Mouse (Mus musculus) CH12.LX (cell line): ENCODE measurements around the gene Fyb. TPM values are rescaled to one million over a fixed set of nuclear protein-coding genes. Genes with fewer than 3 reads are reported as not detected.

Experiments used
- DNase-seq: peaks from one replicate; pipeline ENCODE4 v3.0.0-alpha.2; 2013; ENCODE audit errors: extremely low read depth
- H3K27ac ChIP-seq: 2 replicates; pipeline ENCODE4 v1.5.1; 2012; ENCODE audit warnings: low read depth, mild to moderate bottlenecking, control low read depth, moderate library complexity; ENCODE audit not compliant: insufficient read depth
- H3K27me3 ChIP-seq: replicated peaks from 2 replicates; pipeline ENCODE3; 2012; ENCODE audit warnings: inconsistent platforms
- H3K36me3 ChIP-seq, 2 experiments: replicated peaks in 1 of 2; 2 replicates each; pipeline versions ENCODE3 to v1.6.1; 2012; ENCODE audit warnings: inconsistent platforms in 1 of 2, low read length in 1 of 2, mild to moderate bottlenecking in 1 of 2, mixed read lengths in 1 of 2, moderate library complexity in 1 of 2; ENCODE audit not compliant: control insufficient read depth in 1 of 2, insufficient read depth in 1 of 2
- H3K4me1 ChIP-seq, 2 experiments: 2 replicates each; pipeline ENCODE4 v1.6.1; 2012; ENCODE audit warnings: inconsistent platforms in 1 of 2, moderate library complexity in 1 of 2; ENCODE audit not compliant: insufficient read depth in 2 of 2, control insufficient read depth in 1 of 2
- H3K4me2 ChIP-seq: 2 replicates; pipeline ENCODE4 v1.6.1; 2012; ENCODE audit warnings: low read depth, mild to moderate bottlenecking, control low read depth; ENCODE audit not compliant: poor library complexity, insufficient read depth, severe bottlenecking
- H3K4me3 ChIP-seq, 3 experiments: fragments of 150-350 bp in 1 of 3; sonication (generic) in 1 of 3; replicated peaks in 1 of 3; 2 replicates each; pipeline versions ENCODE3 to v1.5.1; 2011 to 2012; ENCODE audit warnings: low read depth in 2 of 3, low read length in 2 of 3, mild to moderate bottlenecking in 2 of 3, moderate library complexity in 2 of 3, control low read depth in 1 of 3, improper control_type of control experiment in 1 of 3, inconsistent platforms in 1 of 3, mixed read lengths in 1 of 3; ENCODE audit not compliant: poor library complexity in 1 of 3
- H3K79me2 ChIP-seq: replicated peaks from 2 replicates; pipeline ENCODE4 v1.6.1; 2012; ENCODE audit warnings: mild to moderate bottlenecking, moderate library complexity; ENCODE audit not compliant: control insufficient read depth, poor library complexity, insufficient read depth, severe bottlenecking; ENCODE audit errors: extremely low read depth
- H3K9ac ChIP-seq: 2 replicates; pipeline ENCODE4 v1.6.1; 2012; ENCODE audit warnings: low read depth, mild to moderate bottlenecking, control low read depth, moderate library complexity; ENCODE audit not compliant: insufficient read depth
- H3K9me3 ChIP-seq: replicated peaks from 2 replicates; pipeline ENCODE3; 2012; ENCODE audit warnings: low read length, inconsistent platforms, mixed read lengths
- BHLHE40 ChIP-seq: IDR thresholded peaks from 2 replicates; pipeline ENCODE4 v1.6.1; 2011; ENCODE audit warnings: mild to moderate bottlenecking, low read depth, low read length, improper control_type of control experiment
- CHD1 ChIP-seq: IDR thresholded peaks from 2 replicates; pipeline ENCODE4 v1.6.1; 2012; ENCODE audit warnings: low read depth, low read length, improper control_type of control experiment, inconsistent platforms
- CHD2 ChIP-seq: IDR thresholded peaks from 2 replicates; pipeline ENCODE4 v1.6.1; 2011; ENCODE audit warnings: low read length, improper control_type of control experiment
- CTCF ChIP-seq, 2 experiments: IDR thresholded peaks in 1 of 2; conservative IDR thresholded peaks in 1 of 2; 2 replicates each; pipeline ENCODE4 v1.5.1; 2011 to 2012; ENCODE audit warnings: low read depth in 2 of 2, low read length in 2 of 2, improper control_type of control experiment in 1 of 2, inconsistent platforms in 1 of 2, mild to moderate bottlenecking in 1 of 2, moderate library complexity in 1 of 2
- E2F4 ChIP-seq: IDR thresholded peaks from 2 replicates; pipeline ENCODE4 v1.6.1; 2011; ENCODE audit warnings: low read depth, low read length, improper control_type of control experiment; ENCODE audit not compliant: insufficient replicate concordance
- ELF1 ChIP-seq: IDR thresholded peaks from 2 replicates; pipeline ENCODE4 v1.6.1; 2014; ENCODE audit warnings: low read depth, mild to moderate bottlenecking, inconsistent platforms, low read length, improper control_type of control experiment
- ETS1 ChIP-seq: conservative IDR thresholded peaks from 2 replicates; pipeline ENCODE4 v1.6.1; 2012; ENCODE audit warnings: low read depth, mild to moderate bottlenecking, inconsistent platforms, low read length, improper control_type of control experiment, moderate library complexity
- GABPA ChIP-seq: IDR thresholded peaks from 2 replicates; pipeline ENCODE4 v1.6.1; 2012; ENCODE audit warnings: low read depth, low read length, improper control_type of control experiment, inconsistent platforms; ENCODE audit not compliant: insufficient replicate concordance
- HCFC1 ChIP-seq: IDR thresholded peaks from 2 replicates; pipeline ENCODE4 v1.6.1; 2012; ENCODE audit warnings: low read depth, mild to moderate bottlenecking, inconsistent platforms, low read length, improper control_type of control experiment
- IRF4 ChIP-seq: IDR thresholded peaks from 2 replicates; pipeline ENCODE4 v1.6.1; 2014; ENCODE audit warnings: low read depth, mild to moderate bottlenecking, inconsistent platforms, low read length, improper control_type of control experiment
- JUND ChIP-seq: conservative IDR thresholded peaks from 2 replicates; pipeline ENCODE4 v1.6.1; 2011; ENCODE audit warnings: low read depth, low read length, improper control_type of control experiment
- MAX ChIP-seq: IDR thresholded peaks from 2 replicates; pipeline ENCODE4 v1.6.1; 2011; ENCODE audit warnings: low read length, improper control_type of control experiment
- MAZ ChIP-seq: IDR thresholded peaks from 2 replicates; pipeline ENCODE4 v1.6.1; 2012; ENCODE audit warnings: low read depth, mild to moderate bottlenecking, inconsistent platforms, low read length, improper control_type of control experiment, moderate library complexity
- MXI1 ChIP-seq: IDR thresholded peaks from 2 replicates; pipeline ENCODE4 v1.6.1; 2011; ENCODE audit warnings: mild to moderate bottlenecking, low read depth, low read length, improper control_type of control experiment
- NELFE ChIP-seq: IDR thresholded peaks from 2 replicates; pipeline ENCODE4 v1.6.1; 2011; ENCODE audit warnings: low read depth, low read length, improper control_type of control experiment
- PAX5 ChIP-seq: IDR thresholded peaks from 2 replicates; pipeline ENCODE4 v1.6.1; 2012; ENCODE audit warnings: low read length, inconsistent platforms, mixed read lengths
- POLR2AphosphoS2 ChIP-seq: IDR thresholded peaks from 2 replicates; pipeline ENCODE4 v1.6.1; 2011; ENCODE audit warnings: low read depth, low read length, improper control_type of control experiment
- RAD21 ChIP-seq: IDR thresholded peaks from 2 replicates; pipeline ENCODE4 v1.6.1; 2011; ENCODE audit warnings: low read depth, mild to moderate bottlenecking, low read length, improper control_type of control experiment, moderate library complexity
- RCOR1 ChIP-seq: conservative IDR thresholded peaks from 2 replicates; pipeline ENCODE4 v1.6.1; 2012; ENCODE audit warnings: low read depth, mild to moderate bottlenecking, inconsistent platforms, low read length, improper control_type of control experiment
- SMC3 ChIP-seq: IDR thresholded peaks from 2 replicates; pipeline ENCODE4 v1.6.1; 2011; ENCODE audit warnings: low read depth, low read length, improper control_type of control experiment
- TBP ChIP-seq: conservative IDR thresholded peaks from 2 replicates; pipeline ENCODE4 v1.6.1; 2011; ENCODE audit warnings: low read depth, low read length, improper control_type of control experiment
- UBTF ChIP-seq: IDR thresholded peaks from 2 replicates; pipeline ENCODE4 v1.6.1; 2012; ENCODE audit warnings: low read depth, mild to moderate bottlenecking, inconsistent platforms, low read length, improper control_type of control experiment, moderate library complexity
- USF1 ChIP-seq: IDR thresholded peaks from 2 replicates; pipeline ENCODE4 v1.6.1; 2014; ENCODE audit warnings: low read depth, mild to moderate bottlenecking, inconsistent platforms, low read length, improper control_type of control experiment
- ZKSCAN1 ChIP-seq: IDR thresholded peaks from 2 replicates; pipeline ENCODE4 v1.6.1; 2012; ENCODE audit warnings: low read depth, inconsistent platforms, low read length, improper control_type of control experiment, borderline replicate concordance
- ZNF384 ChIP-seq: IDR thresholded peaks from 2 replicates; pipeline ENCODE4 v1.6.1; 2012; ENCODE audit warnings: low read depth, low read length, improper control_type of control experiment, inconsistent platforms
- dilution Hi-C: fragments of 300-500 bp; cut with MboI; formaldehyde crosslinking; loops from 2 replicates; pipeline ENCODE4 v1.14.3; 2020; ENCODE audit warnings: low sequenced_read_pairs; ENCODE audit not compliant: extremely low pct_unique_long_range_greater_than_20kb, extremely low pct_ligation_motif_present
- in situ Hi-C: fragments of 300-500 bp; cut with MboI; formaldehyde crosslinking; loops from 3 replicates; pipeline ENCODE4 v1.14.3; 2019; ENCODE audit warnings: low sequenced_read_pairs, low pct_ligation_motif_present, low pct_unique_long_range_greater_than_20kb, mixed read lengths
- polyA plus RNA-seq: library from polyadenylated mRNA; unstranded; fragments of >175 nt; gene quantifications from 2 replicates; pipeline ENCODE4 v1.2.1, GENCODE M21; 2012; ENCODE audit warnings: low read depth; ENCODE audit not compliant: insufficient read length
- total RNA-seq, 2 experiments: library from RNA; depleted of rRNA; stranded (reverse); fragments of 300-350 nt in 1 of 2; fragments of >200 nt in 1 of 2; gene quantifications; 2 replicates each; pipeline ENCODE4 v1.2.3; 2012 to 2014

The Fyb gene
- total and polyA plus RNA-seq, 3 experiments: 17.6 to 60.1 (median 32.2) TPM

DNA sequence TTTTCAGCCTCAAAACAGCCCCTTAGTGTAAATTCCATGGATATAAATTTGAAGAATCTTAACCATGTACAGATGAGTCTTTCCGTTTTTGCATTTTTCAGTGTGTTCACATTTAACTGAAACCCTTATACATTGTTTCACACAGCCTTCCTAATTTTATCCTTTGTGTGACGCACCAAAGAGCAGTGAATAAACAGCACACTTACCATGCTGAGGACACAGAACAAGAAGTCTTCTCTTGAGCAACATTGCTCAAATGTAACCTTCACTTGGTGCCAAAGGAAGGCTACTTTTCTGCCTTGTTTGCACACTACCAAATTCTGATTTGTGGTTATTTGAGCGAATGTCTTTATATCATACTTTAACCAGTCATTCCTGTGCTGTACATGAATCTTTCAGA, 122.8 kb downstream of the Fyb start:
- no peak for TF ChIP-seq POLR2AphosphoS2
- TF ChIP-seq CTCF (conservative IDR thresholded peaks at IDR 0.05 in 1 of 2, IDR thresholded peaks at IDR 0.05 in 1 of 2; ENCODE audit: low read depth in 2 of 2, low read length in 2 of 2): no peak
- TF ChIP-seq RCOR1: no peak
- no peak for TF ChIP-seq CHD1
- TF ChIP-seq TBP: no peak
- TF ChIP-seq GABPA: no peak
- no peak for TF ChIP-seq MXI1
- no peak for TF ChIP-seq ZKSCAN1
- TF ChIP-seq RAD21: no peak
- no peak for TF ChIP-seq ZNF384
- TF ChIP-seq ETS1: no peak
- no peak for TF ChIP-seq USF1
- no peak for TF ChIP-seq E2F4
- TF ChIP-seq HCFC1: no peak
- no peak for TF ChIP-seq PAX5
- TF ChIP-seq JUND: no peak
- H3K9me3 ChIP-seq: no peaks in the 10 kb centered on the region
- no peaks in the 10 kb centered on the region for H3K4me1 ChIP-seq
- H3K79me2 ChIP-seq: no peaks in the 10 kb centered on the region
- no peaks in the 10 kb centered on the region for H3K36me3 ChIP-seq
- H3K27me3 ChIP-seq: no peaks in the 10 kb centered on the region
- DNase-seq: no peak
- no peak overlapping the region for H3K4me2 ChIP-seq
- dilution Hi-C loops (no loop called here), in situ Hi-C loops (no loop called here)
- no peak overlapping the region for H3K27ac ChIP-seq
- no peak overlapping the region for H3K9ac ChIP-seq
- no peak overlapping the region for H3K4me3 ChIP-seq

DNA sequence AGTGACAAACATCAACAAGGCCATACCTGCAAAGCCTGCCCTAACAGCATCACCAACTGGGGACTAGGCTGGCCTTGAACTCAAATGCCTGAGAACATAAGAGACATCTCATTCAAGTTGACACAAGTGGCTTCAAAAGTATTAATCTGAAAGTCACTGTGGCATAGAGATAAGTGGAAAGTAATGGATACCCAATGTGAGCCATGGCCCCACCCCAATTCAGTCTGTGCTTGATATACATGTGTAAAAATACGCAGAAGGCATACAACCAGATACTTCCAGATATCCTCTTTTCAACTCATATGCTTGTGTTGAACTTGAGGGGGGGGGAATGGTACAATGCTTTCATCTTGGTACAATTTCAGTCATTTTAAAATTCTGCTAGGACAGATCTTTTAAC, 124.4 kb downstream of the Fyb start:
- Histone ChIP-seq H3K4me1 (no peaks in the 10 kb centered on the region), H3K4me2 (no peak overlapping the region), H3K4me3 (no peak overlapping the region), H3K27me3 (no peaks in the 10 kb centered on the region), H3K27ac (no peak overlapping the region), H3K9me3 (no peaks in the 10 kb centered on the region), H3K36me3 (no peaks in the 10 kb centered on the region), H3K9ac (no peak overlapping the region), H3K79me2 (no peaks in the 10 kb centered on the region)
- DNase-seq: no peak
- in situ Hi-C loops (no loop called here), dilution Hi-C loops (no loop called here)
- no peak for TF ChIP-seq NELFE
- no peak for TF ChIP-seq CHD1
- TF ChIP-seq TBP: no peak
- no peak for TF ChIP-seq ELF1
- TF ChIP-seq MAX: no peak
- TF ChIP-seq BHLHE40: no peak
- no peak for TF ChIP-seq CHD2
- TF ChIP-seq UBTF: no peak
- TF ChIP-seq ZKSCAN1: no peak
- TF ChIP-seq MXI1: no peak
- TF ChIP-seq POLR2AphosphoS2: no peak
- TF ChIP-seq SMC3: no peak
- TF ChIP-seq MAZ: no peak
- no peak for TF ChIP-seq PAX5
- TF ChIP-seq ZNF384: no peak
- TF ChIP-seq IRF4: no peak
